Mouse (Mus musculus) bone marrow, adult 2 months (tissue): ENCODE data around the gene Elavl2.

ENCODE experiments used
- CTCF ChIP-seq: fragments of 200-500 bp; IDR thresholded peaks from 2 replicates; pipeline ENCODE4 v1.5.1; 2011; ENCODE audit warnings: low read length, control low read depth; ENCODE audit not compliant: control insufficient read depth, insufficient read depth
- POLR2A ChIP-seq: fragments of 200-500 bp; IDR thresholded peaks from 2 replicates; pipeline ENCODE4 v1.6.1; 2011; ENCODE audit warnings: low read depth, mild to moderate bottlenecking, control low read depth, low read length, borderline replicate concordance; ENCODE audit not compliant: control insufficient read depth

DNA sequence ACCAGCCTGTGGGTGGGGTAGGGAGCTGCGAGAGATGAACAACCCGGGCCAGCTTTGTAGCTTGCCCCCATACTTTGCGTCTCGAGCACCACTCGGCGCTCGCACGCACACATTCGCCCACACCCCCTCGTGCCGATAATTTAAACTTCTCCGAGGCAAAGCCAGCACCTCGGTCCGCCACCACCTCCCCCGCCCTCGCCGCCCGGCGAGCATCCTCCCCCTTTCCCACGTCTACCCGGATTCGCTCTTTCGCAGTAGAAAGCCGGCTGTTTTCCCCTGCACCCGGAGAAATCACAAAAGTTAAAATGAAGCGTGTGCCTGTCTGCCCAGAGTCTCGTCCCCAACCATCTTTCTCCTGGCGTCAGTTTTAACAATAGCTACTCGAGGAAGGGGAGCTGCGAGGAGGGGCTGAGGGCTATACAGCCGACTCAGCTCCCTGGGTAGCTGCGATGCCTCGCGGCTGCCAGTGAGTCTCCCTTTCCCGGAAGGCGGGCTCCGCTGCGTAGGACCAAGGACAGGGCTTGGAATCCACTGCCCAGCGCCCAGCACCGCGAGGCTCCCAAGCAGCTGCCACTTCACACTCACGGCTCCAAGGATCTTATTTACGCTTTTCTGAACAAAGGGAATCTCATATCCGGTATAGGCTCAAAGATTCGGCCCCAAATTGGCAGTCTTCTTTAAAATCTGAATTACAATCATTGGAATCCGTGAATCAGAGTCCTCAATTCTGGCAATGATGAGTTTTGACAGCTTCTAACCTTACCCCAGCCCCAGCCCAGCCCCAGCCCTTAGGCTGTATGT, 25.8 kb downstream of the Elavl2 start:
- TF ChIP-seq POLR2A (no peak), CTCF (no peak)
